Mouse (Mus musculus): Measurements from ENCODE around the gene Glis3. TPM values are rescaled to one million over a fixed set of nuclear protein-coding genes. Genes with fewer than 3 reads are reported as not detected.

Glis3 gene
- polyA plus RNA-seq, 1 experiment = 1.4 TPM

DNA sequence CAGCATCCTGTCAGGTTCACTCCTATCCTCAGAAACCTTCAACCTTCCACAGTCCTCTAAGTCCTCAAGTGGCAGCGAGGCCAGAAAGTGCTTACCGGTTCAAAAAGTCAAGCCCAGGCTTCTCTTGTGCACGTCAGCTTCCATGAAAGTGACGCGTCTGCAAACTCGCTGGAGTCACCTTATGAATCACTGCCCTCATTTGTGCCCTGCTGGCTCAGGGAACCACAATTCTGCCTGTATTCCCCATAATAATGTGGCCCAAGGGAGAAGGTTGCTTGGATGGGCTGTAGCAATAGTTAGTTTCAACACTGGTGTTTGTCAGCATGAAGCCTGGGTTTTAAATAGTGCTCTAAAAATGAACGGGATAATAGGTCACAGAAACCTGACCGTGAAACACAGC lies 379.7 kb downstream of the Glis3 start:
- TF ChIP-seq CTCF (IDR thresholded peaks at IDR 0.05; ENCODE audit: control insufficient read depth, insufficient read depth, insufficient replicate concordance, low read depth, low read length) (no peak), POLR2A (IDR thresholded peaks at IDR 0.05; ENCODE audit: control insufficient read depth, low read depth, low read length) (no peak)
- Histone ChIP-seq H3K4me3 (ENCODE audit: control insufficient read depth, low read depth, low read length) (no peak overlapping the region), H3K27ac (ENCODE audit: control insufficient read depth, insufficient read depth, low read depth, low read length) (no peak overlapping the region), H3K36me3 (ENCODE audit: control insufficient read depth, insufficient read depth, low read length) (no peaks in the 10 kb centered on the region), H3K4me1 (ENCODE audit: control insufficient read depth, insufficient read depth, low read length) (no peaks in the 10 kb centered on the region), H3K27me3 (ENCODE audit: control insufficient read depth, insufficient read depth, low read length) (no peaks in the 10 kb centered on the region)

DNA sequence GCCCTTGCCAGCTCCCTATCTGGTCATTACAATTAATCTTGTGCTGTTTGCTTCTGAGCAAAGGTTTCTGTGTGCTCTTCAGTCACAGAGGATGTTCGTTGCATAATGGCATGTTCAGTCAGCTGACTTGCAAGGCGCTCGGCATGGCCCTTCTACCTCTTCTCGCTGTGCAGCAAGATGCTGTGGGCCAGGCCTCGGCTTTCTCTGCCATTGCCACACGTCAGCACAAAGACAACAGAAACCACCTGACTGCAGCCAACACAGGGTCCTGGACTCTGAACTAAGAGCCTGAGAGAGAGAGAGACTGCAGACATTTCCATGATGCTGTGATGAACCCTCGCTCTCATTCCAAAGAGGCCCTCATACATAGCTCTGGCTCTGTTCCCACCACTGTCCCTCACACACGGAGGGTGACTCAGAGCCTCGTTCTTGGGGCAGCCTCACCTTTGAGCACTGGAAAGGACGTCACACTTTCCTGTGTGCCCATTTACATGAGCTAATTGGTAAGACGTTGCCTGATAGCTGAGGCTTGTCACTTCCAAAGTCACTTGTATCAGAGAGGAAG lies 380.6 kb downstream of the Glis3 start:
- no peak for TF ChIP-seq CTCF (IDR thresholded peaks at IDR 0.05; ENCODE audit: control insufficient read depth, insufficient read depth, insufficient replicate concordance, low read depth, low read length)
- no peak for TF ChIP-seq POLR2A (IDR thresholded peaks at IDR 0.05; ENCODE audit: control insufficient read depth, low read depth, low read length)
- H3K36me3 ChIP-seq (ENCODE audit: control insufficient read depth, insufficient read depth, low read length) = no peaks in the 10 kb centered on the region
- no peak overlapping the region for H3K27ac ChIP-seq (ENCODE audit: control insufficient read depth, insufficient read depth, low read depth, low read length)
- no peak overlapping the region for H3K4me3 ChIP-seq (ENCODE audit: control insufficient read depth, low read depth, low read length)
- no peaks in the 10 kb centered on the region for H3K27me3 ChIP-seq (ENCODE audit: control insufficient read depth, insufficient read depth, low read length)
- no peaks in the 10 kb centered on the region for H3K4me1 ChIP-seq (ENCODE audit: control insufficient read depth, insufficient read depth, low read length)

DNA sequence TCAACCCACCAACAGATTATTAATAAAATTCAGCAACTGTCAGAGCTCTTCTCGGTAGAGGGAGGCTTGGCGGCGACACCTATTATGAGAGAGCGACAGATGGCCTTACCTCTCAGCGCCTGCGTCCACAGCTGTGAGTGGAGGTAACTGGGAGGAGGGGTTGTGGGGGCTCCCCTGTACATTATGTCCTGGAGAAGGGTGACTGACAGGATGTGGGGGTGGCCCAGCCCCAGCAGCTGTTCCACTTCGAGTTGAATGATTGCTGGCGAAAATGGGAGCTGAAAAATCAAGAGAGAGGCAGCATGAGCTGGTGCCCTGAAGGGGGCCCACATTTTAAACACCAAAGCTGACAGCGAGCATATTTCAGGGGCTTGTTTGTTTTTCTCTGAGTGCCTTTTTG lies 381.2 kb downstream of the Glis3 start:
- TF ChIP-seq POLR2A (IDR thresholded peaks at IDR 0.05; ENCODE audit: control insufficient read depth, low read depth, low read length) = no peak
- Histone ChIP-seq H3K4me1 (ENCODE audit: control insufficient read depth, insufficient read depth, low read length) (no peaks in the 10 kb centered on the region), H3K4me3 (ENCODE audit: control insufficient read depth, low read depth, low read length) (no peak overlapping the region), H3K36me3 (ENCODE audit: control insufficient read depth, insufficient read depth, low read length) (no peaks in the 10 kb centered on the region), H3K27ac (ENCODE audit: control insufficient read depth, insufficient read depth, low read depth, low read length) (no peak overlapping the region), H3K27me3 (ENCODE audit: control insufficient read depth, insufficient read depth, low read length) (no peaks in the 10 kb centered on the region)

DNA sequence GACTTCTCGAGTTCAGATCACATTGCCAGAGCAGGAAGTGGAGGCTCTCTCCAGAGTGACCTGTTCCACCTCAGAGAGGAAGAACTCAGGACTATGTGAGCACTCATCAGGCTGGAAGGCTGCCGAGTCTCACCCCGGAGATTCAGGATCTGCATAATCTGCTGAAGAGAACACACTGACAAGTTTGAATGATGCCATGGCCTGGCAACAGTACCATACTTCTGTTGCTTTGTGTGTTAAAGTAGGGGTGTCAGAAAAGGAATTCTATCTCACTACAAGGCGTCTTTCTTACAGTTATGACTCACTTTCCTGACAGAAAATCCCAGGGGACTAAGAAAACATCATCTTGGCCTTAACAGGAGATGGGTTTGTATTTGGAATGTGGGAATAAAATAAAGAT lies 388.3 kb downstream of the Glis3 start:
- no peaks in the 10 kb centered on the region for H3K27me3 ChIP-seq (ENCODE audit: control insufficient read depth, insufficient read depth, low read length)
- TF ChIP-seq POLR2A (IDR thresholded peaks at IDR 0.05; ENCODE audit: control insufficient read depth, low read depth, low read length) = no peak
- TF ChIP-seq CTCF (IDR thresholded peaks at IDR 0.05; ENCODE audit: control insufficient read depth, insufficient read depth, insufficient replicate concordance, low read depth, low read length) = no peak
- H3K4me1 ChIP-seq (ENCODE audit: control insufficient read depth, insufficient read depth, low read length) = no peaks in the 10 kb centered on the region
- H3K27ac ChIP-seq (ENCODE audit: control insufficient read depth, insufficient read depth, low read depth, low read length) = no peak overlapping the region
- H3K4me3 ChIP-seq (ENCODE audit: control insufficient read depth, low read depth, low read length) = no peak overlapping the region
- H3K36me3 ChIP-seq (ENCODE audit: control insufficient read depth, insufficient read depth, low read length) = no peaks in the 10 kb centered on the region

DNA sequence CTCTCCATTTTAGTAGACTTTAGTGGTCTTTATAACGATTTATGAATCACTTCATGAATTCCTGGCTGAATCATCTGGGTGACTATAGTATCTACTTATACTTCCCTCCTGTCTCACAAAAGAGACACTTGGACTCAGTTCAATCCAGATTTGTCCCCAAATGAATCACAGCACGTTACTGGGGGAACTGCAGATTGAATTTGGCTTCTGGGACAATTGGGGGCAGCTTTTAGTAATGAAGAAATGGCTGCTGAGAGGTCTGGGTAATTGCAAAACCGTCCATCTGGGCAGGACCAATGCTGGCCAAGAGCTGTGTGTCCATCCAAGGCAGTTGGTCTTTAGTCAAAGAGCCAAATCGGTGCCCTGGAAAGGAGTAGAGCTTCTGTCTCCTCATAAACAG lies 390.4 kb downstream of the Glis3 start:
- TF ChIP-seq CTCF (IDR thresholded peaks at IDR 0.05; ENCODE audit: control insufficient read depth, insufficient read depth, insufficient replicate concordance, low read depth, low read length) = no peak
- no peak for TF ChIP-seq POLR2A (IDR thresholded peaks at IDR 0.05; ENCODE audit: control insufficient read depth, low read depth, low read length)
- no peak overlapping the region for H3K4me3 ChIP-seq (ENCODE audit: control insufficient read depth, low read depth, low read length)
- no peaks in the 10 kb centered on the region for H3K27me3 ChIP-seq (ENCODE audit: control insufficient read depth, insufficient read depth, low read length)
- no peaks in the 10 kb centered on the region for H3K4me1 ChIP-seq (ENCODE audit: control insufficient read depth, insufficient read depth, low read length)
- no peaks in the 10 kb centered on the region for H3K36me3 ChIP-seq (ENCODE audit: control insufficient read depth, insufficient read depth, low read length)
- H3K27ac ChIP-seq (ENCODE audit: control insufficient read depth, insufficient read depth, low read depth, low read length) = no peak overlapping the region

DNA sequence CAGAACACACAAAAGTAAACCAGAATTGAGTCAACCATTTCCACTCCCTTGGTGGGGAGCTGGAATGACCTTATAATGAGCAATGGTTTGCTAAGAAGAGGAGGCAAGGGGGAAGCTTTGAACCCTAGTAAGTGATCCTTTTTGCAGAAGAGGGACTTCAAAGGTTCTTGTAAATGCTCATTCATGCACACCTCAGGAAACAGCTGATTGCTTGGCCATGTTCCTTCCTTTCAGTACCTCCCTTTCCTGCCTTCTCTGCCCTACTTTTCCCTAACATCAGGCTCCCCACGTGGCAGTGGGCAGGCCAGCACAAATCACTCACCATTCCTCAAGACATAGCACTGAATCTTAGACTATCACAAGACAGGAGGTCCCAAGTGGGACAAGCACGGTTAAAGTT lies 392.4 kb downstream of the Glis3 start:
- no peak for TF ChIP-seq POLR2A (IDR thresholded peaks at IDR 0.05; ENCODE audit: control insufficient read depth, low read depth, low read length)
- TF ChIP-seq CTCF (IDR thresholded peaks at IDR 0.05; ENCODE audit: control insufficient read depth, insufficient read depth, insufficient replicate concordance, low read depth, low read length) = no peak
- H3K4me1 ChIP-seq (ENCODE audit: control insufficient read depth, insufficient read depth, low read length) = no peaks in the 10 kb centered on the region
- no peaks in the 10 kb centered on the region for H3K27me3 ChIP-seq (ENCODE audit: control insufficient read depth, insufficient read depth, low read length)
- H3K27ac ChIP-seq (ENCODE audit: control insufficient read depth, insufficient read depth, low read depth, low read length) = no peak overlapping the region
- no peak overlapping the region for H3K4me3 ChIP-seq (ENCODE audit: control insufficient read depth, low read depth, low read length)
- no peaks in the 10 kb centered on the region for H3K36me3 ChIP-seq (ENCODE audit: control insufficient read depth, insufficient read depth, low read length)

DNA sequence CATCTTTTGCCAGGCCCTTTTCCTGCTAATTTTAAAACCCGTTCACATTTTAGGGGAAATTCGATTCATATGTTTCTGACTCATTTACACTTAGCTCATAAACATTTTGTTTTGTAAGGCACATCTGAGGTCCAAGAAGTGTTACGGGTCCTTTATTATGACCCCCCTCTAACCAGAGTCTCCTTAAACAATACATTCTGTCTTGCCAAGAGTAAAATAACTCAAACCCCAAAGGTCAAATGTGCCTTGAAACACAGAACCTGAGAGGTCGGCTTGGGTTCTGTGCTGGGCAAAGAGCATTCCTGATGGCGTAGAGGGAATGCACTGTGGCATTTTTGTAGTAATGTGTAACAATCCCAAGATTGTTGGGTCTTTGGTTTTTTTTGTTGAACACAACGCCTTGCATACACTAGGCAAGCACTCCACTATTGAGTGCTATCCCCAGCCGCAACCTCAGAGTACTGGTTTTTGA lies 395.7 kb downstream of the Glis3 start:
- H3K36me3 ChIP-seq (ENCODE audit: control insufficient read depth, insufficient read depth, low read length) = no peaks in the 10 kb centered on the region
- no peak overlapping the region for H3K4me3 ChIP-seq (ENCODE audit: control insufficient read depth, low read depth, low read length)
- H3K27ac ChIP-seq (ENCODE audit: control insufficient read depth, insufficient read depth, low read depth, low read length) = no peak overlapping the region
- no peak for TF ChIP-seq CTCF (IDR thresholded peaks at IDR 0.05; ENCODE audit: control insufficient read depth, insufficient read depth, insufficient replicate concordance, low read depth, low read length)
- TF ChIP-seq POLR2A (IDR thresholded peaks at IDR 0.05; ENCODE audit: control insufficient read depth, low read depth, low read length) = no peak
- H3K4me1 ChIP-seq (ENCODE audit: control insufficient read depth, insufficient read depth, low read length) = no peaks in the 10 kb centered on the region
- no peaks in the 10 kb centered on the region for H3K27me3 ChIP-seq (ENCODE audit: control insufficient read depth, insufficient read depth, low read length)
